Mouse (Mus musculus) intestine, postnatal 0 days (tissue): ENCODE results near the gene Gtf2i. TPM values are rescaled to one million over a fixed set of nuclear protein-coding genes. Genes with fewer than 3 reads are reported as not detected.
A peak's percentile ranks its signal among the peaks of the same experiment; 100 is the strongest.

Experiments
- ATAC-seq: fragments of 200-750 bp; cut with Nextera tagmentation; 2 replicates; pipeline ENCODE4 v1.8.0; 2017; ENCODE audit warnings: mild to moderate bottlenecking, moderate TSS enrichment, moderate library complexity
- H3K27ac ChIP-seq: fragments of 300-500 bp; sonication (generic); 2 replicates; pipeline ENCODE4 v1.5.1; 2014; ENCODE audit warnings: mild to moderate bottlenecking, low read depth, low read length, moderate library complexity
- H3K27me3 ChIP-seq: fragments of 300-500 bp; sonication (generic); replicated peaks from 2 replicates; pipeline ENCODE4 v1.6.1; 2014; ENCODE audit warnings: low read length, mixed read lengths; ENCODE audit not compliant: control insufficient read depth, insufficient read depth
- H3K36me3 ChIP-seq: fragments of 300-500 bp; sonication (generic); 2 replicates; pipeline ENCODE4 v1.6.1; 2014; ENCODE audit warnings: mild to moderate bottlenecking, moderate library complexity; ENCODE audit not compliant: control insufficient read depth, insufficient read depth
- H3K4me1 ChIP-seq: fragments of 300-500 bp; sonication (generic); replicated peaks from 2 replicates; pipeline ENCODE4 v1.6.1; 2014; ENCODE audit warnings: antibody characterized with exemption, low read length, mixed read lengths; ENCODE audit not compliant: control insufficient read depth, insufficient read depth
- H3K4me2 ChIP-seq: fragments of 300-500 bp; sonication (generic); replicated peaks from 2 replicates; pipeline ENCODE4 v1.6.1; 2014; ENCODE audit warnings: low read depth, mild to moderate bottlenecking, moderate library complexity
- H3K4me3 ChIP-seq: fragments of 300-500 bp; sonication (generic); 2 replicates; pipeline ENCODE4 v1.5.1; 2014; ENCODE audit warnings: low read depth, low read length
- H3K9ac ChIP-seq: fragments of 300-500 bp; sonication (generic); 2 replicates; pipeline ENCODE4 v1.6.1; 2014; ENCODE audit warnings: mild to moderate bottlenecking, low read depth, low read length
- H3K9me3 ChIP-seq: fragments of 300-500 bp; sonication (generic); 2 replicates; pipeline ENCODE4 v1.6.1; 2016; ENCODE audit warnings: mixed run types; ENCODE audit not compliant: control insufficient read depth
- CTCF ChIP-seq: sonication (generic); IDR thresholded peaks from 2 replicates; pipeline ENCODE4 v1.5.1; 2016; ENCODE audit warnings: low read depth, mild to moderate bottlenecking, control low read depth, antibody characterized with exemption, moderate library complexity
- WGBS: fragments of 180-500 bp; shearing (Covaris S2); extraction: QIAGEN DNeasy Blood & Tissue Kit; methylation state at CpG from one replicate; pipeline ENCODE4 v1.1.7; 2014; 5-methylcytosine and 5-hydroxymethylcytosine counted together
- polyA plus RNA-seq: library from polyadenylated mRNA; unstranded; fragments of >200 nt; fragmentation: Nextera tagmentation; extraction: Ambion mirVana; gene quantifications from 2 replicates; pipeline ENCODE4 v1.2.1, GENCODE M21; 2015

The Gtf2i gene
- polyA plus RNA-seq, 1 experiment from 2014 or later = 53.4 TPM

GRCm38 (mm10) chr5:134310201-134310600 lies 4.4 kb downstream of the Gtf2i start:
- Histone ChIP-seq H3K9ac (no peak overlapping the region), H3K4me2 (no peak overlapping the region), H3K27me3 (no peaks in the 10 kb centered on the region), H3K4me1 (no peaks in the 10 kb centered on the region), H3K36me3 (peaks cover 23% of the 10 kb centered on the region), H3K4me3 (no peak overlapping the region), H3K9me3 (no peaks in the 10 kb centered on the region), H3K27ac (no peak overlapping the region)
- 94% methylated on average over 9 of the region's 9 CpGs for whole genome bisulfite sequencing
- no peak for ATAC-seq
- no peak for TF ChIP-seq CTCF

GRCm38 (mm10) chr5:134309345-134309744 lies 5.2 kb downstream of the Gtf2i start:
- no peak for ATAC-seq
- WGBS = 100% methylated on average over 1 of the region's 1 CpGs
- no peak overlapping the region for H3K4me3 ChIP-seq
- no peaks in the 10 kb centered on the region for H3K4me1 ChIP-seq
- no peaks in the 10 kb centered on the region for H3K9me3 ChIP-seq
- TF ChIP-seq CTCF = no peak
- no peak overlapping the region for H3K27ac ChIP-seq
- H3K4me2 ChIP-seq = no peak overlapping the region
- no peak overlapping the region for H3K9ac ChIP-seq
- H3K36me3 ChIP-seq = peaks cover 29% of the 10 kb centered on the region
- H3K27me3 ChIP-seq = no peaks in the 10 kb centered on the region

- Histone ChIP-seq H3K9me3 (no peaks in the 10 kb centered on the region), H3K27me3 (no peaks in the 10 kb centered on the region), H3K27ac (peak overlapping the region; percentile 21; the same call in 1 of the 2 replicates), H3K4me1 (no peaks in the 10 kb centered on the region), H3K36me3 (peaks cover 42% of the 10 kb centered on the region), H3K4me2 (no peak overlapping the region), H3K4me3 (no peak overlapping the region), H3K9ac (no peak overlapping the region)
- no peak for ATAC-seq
- no peak for TF ChIP-seq CTCF
- 80% methylated on average over 6 of the region's 6 CpGs for WGBS
Measured at GRCm38 (mm10) chr5:134304639-134305038, 9.9 kb downstream of the Gtf2i start.

- Histone ChIP-seq H3K27ac (peak overlapping the region; percentile 50; the same call in 1 of the 2 replicates), H3K4me3 (no peak overlapping the region), H3K9ac (no peak overlapping the region), H3K4me1 (no peaks in the 10 kb centered on the region), H3K36me3 (peaks cover 48% of the 10 kb centered on the region), H3K9me3 (no peaks in the 10 kb centered on the region), H3K4me2 (no peak overlapping the region), H3K27me3 (no peaks in the 10 kb centered on the region)
- no peak for ATAC-seq
- WGBS = 76% methylated on average over 16 of the region's 16 CpGs
- no peak for TF ChIP-seq CTCF
Measured at GRCm38 (mm10) chr5:134295277-134296050, 19.1 kb downstream of the Gtf2i start.

GRCm38 (mm10) chr5:134294606-134295005 lies 20.0 kb downstream of the Gtf2i start:
- H3K36me3 ChIP-seq = peaks cover 56% of the 10 kb centered on the region
- no peaks in the 10 kb centered on the region for H3K9me3 ChIP-seq
- no peak overlapping the region for H3K4me2 ChIP-seq
- WGBS = 76% methylated on average over 7 of the region's 7 CpGs
- no peak overlapping the region for H3K9ac ChIP-seq
- no peaks in the 10 kb centered on the region for H3K27me3 ChIP-seq
- no peak overlapping the region for H3K27ac ChIP-seq
- TF ChIP-seq CTCF = no peak
- no peak overlapping the region for H3K4me3 ChIP-seq
- no peaks in the 10 kb centered on the region for H3K4me1 ChIP-seq
- no peak for ATAC-seq

- Histone ChIP-seq H3K27me3 (no peaks in the 10 kb centered on the region), H3K9me3 (no peaks in the 10 kb centered on the region), H3K27ac (no peak overlapping the region), H3K4me3 (no peak overlapping the region), H3K4me2 (no peak overlapping the region), H3K4me1 (no peaks in the 10 kb centered on the region), H3K36me3 (peaks cover 80% of the 10 kb centered on the region), H3K9ac (no peak overlapping the region)
- TF ChIP-seq CTCF = no peak
- ATAC-seq = no peak
- 92% methylated on average over 6 of the region's 6 CpGs for WGBS
Measured at GRCm38 (mm10) chr5:134291096-134291495, 23.5 kb downstream of the Gtf2i start.
